Mouse (Mus musculus) embryo, embryonic 10 days (tissue): ENCODE results near the gene Zfp955a.
"Not testable (repeated sequence)": the region's sequence is repeated elsewhere in the genome, so short reads cannot be mapped to it uniquely, and the experiment has no call there.

Source experiments
- DNase-seq: peaks from one replicate; pipeline ENCODE4 v3.0.0-alpha.2; 2015; ENCODE audit warnings: low spot score

Gene Zfp955a

DNA sequence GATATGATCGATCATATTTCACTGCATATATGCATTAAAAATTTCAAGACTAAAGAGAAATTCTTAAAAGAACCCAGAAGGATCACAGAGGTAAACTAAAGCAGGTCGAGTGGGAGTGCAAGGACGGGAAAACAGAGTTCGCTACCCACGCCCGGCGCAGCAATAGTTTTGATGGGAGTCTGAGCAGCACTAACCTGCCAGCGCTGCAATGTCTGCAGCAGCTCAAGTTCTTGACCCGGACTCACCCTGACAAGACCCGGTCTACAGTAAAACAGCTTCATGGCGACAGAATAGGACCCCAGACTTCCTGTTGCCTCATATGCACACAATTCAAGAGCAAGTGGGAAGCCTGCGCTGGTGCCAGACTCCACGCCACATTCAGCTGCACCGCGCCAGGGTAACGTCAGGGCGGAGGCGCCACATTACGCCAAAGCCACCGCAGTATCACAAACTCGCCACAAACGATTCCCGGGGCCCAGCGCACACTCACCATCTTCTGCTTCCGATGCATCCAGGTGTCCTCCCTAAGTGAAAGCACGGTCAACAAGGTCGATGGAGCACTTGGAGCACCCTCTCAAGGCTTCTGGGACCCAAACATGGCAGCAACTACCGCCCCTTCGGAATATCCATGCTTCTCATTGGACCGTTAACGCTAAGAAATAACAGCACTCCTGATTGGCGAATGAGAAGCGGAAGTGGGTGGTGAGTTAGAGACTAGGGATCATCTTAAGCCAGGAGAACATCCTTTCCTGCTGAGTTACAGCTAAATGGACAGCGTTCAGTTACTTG lies at the start of gene Zfp955a:
Gene Zfp955a, minus strand, starts transcription at position 616 of the 789 bp plus-strand sequence.
- DNase-seq: not testable (repeated sequence)

DNA sequence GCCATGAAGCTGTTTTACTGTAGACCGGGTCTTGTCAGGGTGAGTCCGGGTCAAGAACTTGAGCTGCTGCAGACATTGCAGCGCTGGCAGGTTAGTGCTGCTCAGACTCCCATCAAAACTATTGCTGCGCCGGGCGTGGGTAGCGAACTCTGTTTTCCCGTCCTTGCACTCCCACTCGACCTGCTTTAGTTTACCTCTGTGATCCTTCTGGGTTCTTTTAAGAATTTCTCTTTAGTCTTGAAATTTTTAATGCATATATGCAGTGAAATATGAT lies 34.9 kb upstream of the Zfp955a start:
- DNase-seq: not testable (repeated sequence)

GRCm38 (mm10) chr17:33289039-33289875 lies 34.3 kb upstream of the Zfp955a start, which contains the start of gene Zfp955b:
TSS of gene Zfp955b (plus strand) at chr17:33289544.
- not testable (repeated sequence) for DNase-seq

GRCm38 (mm10) chr17:33268907-33269306 lies 14.0 kb upstream of the Zfp955a start:
- DNase-seq: no peak

DNA sequence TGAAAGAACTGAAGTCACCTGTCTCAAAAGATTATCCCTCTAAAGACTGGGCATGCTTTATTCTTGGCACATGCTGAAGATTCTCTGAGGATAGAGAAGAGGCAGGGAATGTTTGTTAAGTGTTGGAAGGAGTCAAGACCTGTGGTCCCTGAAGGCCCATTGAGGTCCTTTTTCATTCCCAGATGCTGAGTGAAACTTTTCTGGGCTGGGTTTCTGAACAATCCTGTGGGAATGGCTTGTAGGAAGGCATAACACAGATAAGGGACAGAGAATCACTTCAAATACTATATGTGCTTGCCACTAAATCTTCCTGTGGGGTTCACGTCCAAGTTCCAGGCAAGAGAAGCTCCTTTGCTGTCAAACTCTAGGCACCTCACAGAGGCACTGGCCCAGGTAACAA lies 9.4 kb upstream of the Zfp955a start, which contains the start of gene Olfr63:
Gene Olfr63, plus strand, starts transcription at position 301 of the 400 bp plus-strand sequence.
- DNase-seq: no peak

- not testable (repeated sequence) for DNase-seq
These were observed 343 bp upstream of the Zfp955a start for GRCm38 (mm10) chr17:33255319-33255657.

DNA sequence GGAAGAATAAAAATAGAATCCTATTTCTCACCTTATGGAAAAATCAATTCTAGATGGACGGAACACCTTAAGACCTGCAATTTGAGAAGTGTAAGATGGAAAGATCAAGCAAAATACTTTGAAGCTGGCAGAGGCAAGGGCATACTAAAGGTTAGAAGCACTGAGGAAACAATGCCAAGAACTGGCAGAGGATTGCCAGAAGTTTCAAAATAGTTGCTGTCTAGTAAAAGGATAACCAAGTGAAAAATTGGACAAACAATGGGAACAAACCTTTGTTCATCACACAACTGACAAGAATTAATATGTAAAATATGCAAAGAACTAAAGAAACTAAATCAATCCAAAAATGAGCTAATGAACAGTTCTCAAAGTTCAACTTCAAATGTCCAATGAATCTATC lies 18.3 kb downstream of the Zfp955a start:
- not testable (repeated sequence) for DNase-seq

DNA sequence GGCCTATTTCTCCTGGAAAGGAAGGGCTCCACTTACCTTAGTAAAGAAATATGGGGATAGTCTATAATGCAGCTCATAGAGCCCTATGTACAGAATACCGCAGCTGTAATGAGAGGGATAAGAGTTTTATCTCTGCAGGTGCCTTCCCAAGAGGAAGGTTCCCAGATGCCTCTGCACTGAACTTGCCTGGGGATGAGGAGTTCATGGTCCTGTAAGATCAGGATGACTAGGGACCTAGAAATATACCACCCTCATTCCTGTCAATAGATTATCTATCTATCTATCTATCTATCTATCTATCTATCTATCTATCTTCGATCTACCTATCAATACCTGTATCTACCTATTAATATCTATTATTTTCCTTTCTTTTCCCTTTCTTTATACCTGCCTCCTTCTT lies 33.4 kb downstream of the Zfp955a start, which contains the start of gene Olfr1564:
Gene Olfr1564, minus strand, starts transcription at position 101 of the 400 bp plus-strand sequence.
- DNase-seq: no peak

DNA sequence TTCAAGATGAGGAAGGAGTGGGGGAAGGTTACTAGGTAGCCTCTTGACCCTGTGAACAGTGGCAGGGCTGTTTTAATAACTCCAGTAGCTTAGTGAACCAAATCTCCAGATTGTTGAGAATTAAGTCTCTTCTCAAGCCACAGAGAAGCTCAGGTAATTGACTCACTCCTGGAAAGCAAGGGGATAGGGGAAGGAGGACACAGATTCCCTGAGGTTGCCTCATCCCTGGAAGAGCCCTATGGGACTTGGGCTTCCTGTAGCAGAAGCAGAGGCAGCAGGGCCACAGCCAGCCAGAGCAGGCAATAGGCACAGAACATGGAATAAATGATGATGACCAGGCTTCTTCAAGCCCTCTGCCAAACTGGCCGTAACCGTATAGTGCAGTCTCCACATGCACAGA lies 63.9 kb downstream of the Zfp955a start, which contains the start of gene Olfr239:
Gene Olfr239, plus strand, starts transcription at position 301 of the 400 bp plus-strand sequence.
- not testable (repeated sequence) for DNase-seq
